Mouse (Mus musculus): ENCODE data around the gene Itgb7.

Itgb7 gene

DNA sequence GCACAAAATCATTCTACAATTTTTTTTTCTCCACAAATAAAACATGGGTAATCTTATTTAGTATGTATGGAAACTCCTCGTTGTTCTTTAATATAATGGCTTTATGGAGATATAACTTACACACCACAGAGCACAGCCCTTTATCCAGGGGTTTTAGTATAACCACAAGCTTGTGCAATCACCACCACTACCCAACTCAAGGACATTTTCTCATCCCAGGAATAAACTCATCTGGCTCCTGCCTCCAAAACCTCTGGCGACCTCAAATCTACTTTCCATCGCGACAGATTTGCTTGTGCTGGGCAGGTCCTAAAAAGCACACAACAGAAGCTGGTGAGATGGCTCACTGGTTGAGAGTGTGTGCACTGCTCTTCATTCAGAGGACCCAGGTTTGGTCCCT lies 38.1 kb downstream of the Itgb7 start:
- DNase-seq (ENCODE audit: low spot score in 2 of 2): no peak

DNA sequence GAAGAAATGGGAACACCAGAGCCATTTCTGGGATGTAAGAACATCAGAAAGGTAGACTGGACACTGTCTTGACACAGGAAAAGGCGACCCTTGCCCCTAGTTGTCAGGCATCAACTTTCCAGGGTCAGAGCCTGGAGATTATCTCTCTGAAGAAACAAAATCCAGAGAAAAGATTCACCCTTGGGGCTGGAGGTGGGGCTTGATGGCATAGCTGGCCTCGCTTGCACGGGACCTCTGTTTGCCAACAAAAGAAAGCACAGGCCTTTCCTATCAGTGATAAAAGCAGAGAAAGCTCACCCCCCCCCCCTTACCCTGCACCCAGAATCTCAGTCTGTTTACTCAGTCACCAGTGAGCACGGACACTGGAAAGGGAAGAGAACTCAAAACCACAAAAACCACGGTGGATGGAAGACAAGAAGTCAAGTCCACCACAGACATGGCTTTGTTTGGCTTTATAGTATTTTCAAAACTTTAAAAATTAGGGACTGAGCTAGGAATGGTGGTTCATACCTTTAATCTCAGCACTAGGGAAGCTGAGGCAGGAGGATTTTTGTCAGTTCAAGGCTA lies 38.8 kb downstream of the Itgb7 start:
- DNase-seq (ENCODE audit: low spot score in 2 of 2): no peak

DNA sequence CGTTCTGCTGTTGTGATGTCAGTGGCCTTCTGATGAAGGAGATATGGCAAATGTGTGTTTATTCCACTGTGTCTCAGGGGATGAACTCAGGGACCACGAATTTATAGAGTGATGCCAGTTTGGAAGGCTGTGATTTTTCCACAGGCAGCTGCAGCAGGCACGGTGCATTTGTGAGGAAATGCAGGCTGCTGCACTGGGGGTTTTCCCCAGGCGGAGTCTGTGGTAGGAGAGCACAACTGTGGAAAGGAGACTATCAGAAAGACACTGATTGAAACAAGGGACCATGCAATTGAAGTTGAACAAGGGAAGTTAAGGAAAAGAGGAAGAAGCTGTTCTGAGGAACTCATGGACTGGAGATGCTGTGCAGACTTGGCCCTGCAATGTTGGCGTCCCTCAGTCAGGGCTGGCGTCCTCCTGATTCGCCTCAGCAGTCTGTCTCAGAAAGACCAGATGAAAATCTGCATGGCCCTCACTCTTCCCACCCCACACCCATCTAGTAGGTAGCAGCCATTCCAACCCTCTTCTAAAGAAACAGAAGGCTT lies 39.4 kb downstream of the Itgb7 start:
- no peak for DNase-seq (ENCODE audit: low spot score in 2 of 2)

DNA sequence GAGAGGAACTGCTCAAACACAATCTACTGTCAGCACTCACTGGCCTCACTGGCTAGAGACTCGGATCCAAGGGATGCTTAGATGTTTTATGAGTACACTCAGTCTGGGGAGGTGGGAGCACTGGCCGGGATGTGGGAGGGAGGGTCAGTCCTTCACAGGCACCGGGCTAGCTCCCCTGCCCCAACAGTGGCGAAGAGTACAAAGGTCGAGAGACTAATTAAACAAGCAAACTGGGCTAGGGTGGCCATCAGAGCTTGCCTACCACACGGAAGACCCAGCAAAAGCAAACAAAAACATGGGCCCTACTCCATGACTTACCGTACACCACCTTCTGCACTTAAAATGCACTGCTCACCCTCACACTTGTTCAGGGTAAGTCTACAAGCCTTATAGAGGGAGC lies 40.0 kb downstream of the Itgb7 start:
- no peak for DNase-seq (ENCODE audit: low spot score in 2 of 2)

DNA sequence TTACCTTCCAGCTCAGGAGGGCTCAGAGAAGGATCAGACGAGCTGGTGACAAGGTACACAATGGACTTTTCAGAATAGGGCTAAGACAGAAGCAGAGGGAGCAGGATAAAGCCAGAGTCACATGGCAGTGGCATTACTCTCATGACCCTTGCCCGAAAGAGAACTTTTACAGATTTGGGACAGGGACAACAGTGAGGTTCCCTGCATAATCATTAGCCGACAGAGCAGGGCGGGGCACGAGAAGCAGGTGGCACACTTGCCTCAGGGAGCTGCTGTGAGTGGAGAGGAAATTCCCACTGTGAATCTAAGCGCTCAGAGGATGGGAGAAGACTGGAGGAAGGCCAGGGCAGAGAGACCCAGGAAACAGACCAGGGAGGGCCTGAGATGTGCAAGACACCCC lies 42.9 kb downstream of the Itgb7 start:
- DNase-seq (ENCODE audit: low spot score in 2 of 2): no peak

DNA sequence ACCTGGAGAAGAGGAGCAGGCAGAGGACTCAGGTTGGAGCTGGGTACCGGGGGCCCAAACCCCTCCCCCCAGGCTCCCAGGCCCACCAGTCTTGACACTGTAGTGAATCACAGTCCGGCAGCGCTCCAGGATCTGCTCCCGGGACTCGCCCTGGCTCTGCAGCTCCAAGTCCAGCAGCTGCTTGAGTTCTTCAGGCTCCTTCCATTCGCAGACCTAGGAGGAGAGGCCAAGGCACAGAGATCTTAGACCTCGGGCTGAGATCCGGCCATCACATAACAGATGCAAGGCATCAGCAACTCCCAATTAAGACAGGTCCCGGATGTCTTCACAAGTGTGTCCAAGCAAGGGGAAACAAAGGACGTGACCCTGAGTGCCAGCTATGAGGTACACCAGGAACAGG lies 43.6 kb downstream of the Itgb7 start:
- DNase-seq (ENCODE audit: low spot score in 2 of 2): no peak

DNA sequence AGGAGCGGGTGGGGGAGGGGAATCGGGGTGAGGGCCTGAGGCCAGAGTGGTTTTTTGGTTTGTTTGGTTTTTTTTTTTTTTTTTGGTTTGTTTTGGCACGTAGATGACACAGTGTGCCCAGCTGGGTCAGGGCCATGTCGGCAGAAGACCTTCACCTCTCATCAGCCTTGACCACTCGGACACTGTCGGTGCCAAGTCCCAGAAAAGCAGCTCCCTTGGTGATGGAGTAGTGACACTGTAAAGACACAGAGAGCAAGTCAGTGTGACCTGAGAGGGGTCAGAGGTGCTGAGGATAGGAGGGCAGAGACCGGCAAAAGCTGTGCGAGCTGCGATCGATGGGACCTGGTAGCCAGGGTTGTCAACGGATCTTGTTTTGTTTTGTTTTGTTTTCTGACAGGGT lies 45.5 kb downstream of the Itgb7 start:
- DNase-seq (ENCODE audit: low spot score in 2 of 2): no peak

DNA sequence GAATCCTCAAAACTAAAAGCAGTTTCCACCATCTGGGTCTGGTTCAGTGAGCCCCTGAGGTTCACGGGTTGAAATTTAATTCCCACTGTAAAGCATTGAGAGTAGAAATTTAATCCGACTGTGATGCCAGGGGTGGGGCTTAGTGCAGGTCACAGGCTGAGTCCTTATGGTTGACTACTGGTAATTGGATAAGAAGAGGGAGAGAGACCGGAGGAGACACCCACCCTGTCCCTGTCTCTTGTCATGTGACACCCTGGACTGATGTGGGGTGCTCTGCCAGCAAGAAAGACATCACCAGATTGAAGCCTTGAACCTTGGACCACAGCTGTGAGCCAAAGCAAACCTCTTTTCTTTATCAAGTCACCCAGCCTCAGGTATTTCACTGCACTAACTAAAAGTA lies 48.7 kb downstream of the Itgb7 start:
- DNase-seq (ENCODE audit: low spot score in 2 of 2): no peak

DNA sequence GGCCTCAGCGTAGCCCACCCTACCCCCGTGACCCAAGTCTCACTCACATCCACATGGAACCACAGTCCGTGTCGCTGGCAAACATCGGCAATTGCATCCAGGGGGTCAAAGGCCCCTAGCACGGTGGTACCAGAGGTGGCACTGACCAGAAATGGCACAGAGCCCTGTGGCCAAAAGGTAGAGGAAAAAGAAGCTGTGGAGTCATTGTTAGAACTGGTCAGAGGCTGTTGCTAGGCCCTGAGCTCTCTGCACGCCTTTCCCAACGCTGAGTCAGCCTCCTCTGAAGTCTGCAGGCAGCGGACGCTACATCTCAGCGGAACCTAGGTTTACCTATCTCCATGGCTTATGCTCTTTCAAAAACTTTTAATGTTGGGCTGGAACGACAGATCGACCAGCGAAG lies 51.8 kb downstream of the Itgb7 start:
- no peak for DNase-seq (ENCODE audit: low spot score in 2 of 2)

DNA sequence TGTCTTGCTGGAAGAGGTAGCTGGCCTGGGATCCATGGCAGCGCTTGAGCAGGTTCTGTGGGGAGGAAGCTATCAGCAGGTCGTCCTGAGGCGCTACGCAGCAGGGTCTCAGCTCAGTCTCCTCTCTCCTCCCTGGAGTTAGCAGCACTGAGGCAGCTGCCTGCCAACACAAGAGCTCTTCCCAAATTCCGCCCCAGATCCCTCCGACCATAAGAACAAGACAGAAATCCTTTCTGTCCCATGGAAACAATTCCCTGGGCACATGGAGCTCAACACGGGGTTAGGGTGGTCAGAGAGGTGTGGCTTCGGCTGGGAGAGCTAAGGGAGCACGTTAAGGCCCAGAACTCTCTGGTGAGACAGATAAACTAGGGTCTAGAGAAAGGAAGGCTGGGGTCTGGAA lies 52.6 kb downstream of the Itgb7 start:
- DNase-seq (ENCODE audit: low spot score in 2 of 2): no peak

DNA sequence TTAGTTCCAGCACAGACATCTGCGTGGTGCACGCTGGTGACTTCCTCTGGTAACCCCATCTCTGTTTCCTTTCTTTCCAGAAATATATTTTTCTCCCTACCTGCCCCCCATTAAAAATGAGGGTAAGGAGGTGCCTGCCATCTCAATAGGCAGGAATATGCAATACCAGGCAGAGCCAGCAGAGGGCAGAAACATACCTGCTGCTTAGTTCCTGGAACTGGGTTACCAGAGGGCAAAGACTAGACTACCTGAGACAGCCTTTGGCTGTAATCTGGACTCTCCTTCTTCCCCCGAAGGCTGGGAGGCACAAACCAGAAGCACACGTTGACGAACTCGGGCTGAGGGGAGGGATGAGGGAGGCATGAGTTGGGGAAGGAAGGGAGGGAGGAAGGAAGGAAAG lies 53.5 kb downstream of the Itgb7 start:
- peak; percentile 68 to 82 for DNase-seq (ENCODE audit: low spot score in 2 of 2)

DNA sequence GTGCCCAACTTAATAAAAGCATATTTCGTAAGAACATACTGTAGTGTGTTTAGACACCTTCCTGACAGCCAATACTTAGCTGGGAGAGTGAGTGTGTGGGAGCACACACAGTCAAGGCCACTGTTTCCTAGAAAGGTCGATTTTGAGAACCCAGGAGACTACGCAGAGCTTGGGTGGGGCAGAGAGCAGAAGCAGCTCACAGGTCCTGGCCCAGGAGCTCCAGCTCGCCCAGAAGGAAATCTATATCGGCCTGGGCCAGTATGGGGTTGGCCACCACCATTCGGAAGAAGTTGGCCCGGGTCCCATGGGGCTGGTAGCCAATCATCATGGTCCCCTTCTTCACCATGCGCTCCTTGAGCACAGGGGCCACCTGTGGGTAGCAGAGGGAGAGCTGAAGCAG lies 54.3 kb downstream of the Itgb7 start:
- DNase-seq (ENCODE audit: low spot score in 2 of 2): no peak

DNA sequence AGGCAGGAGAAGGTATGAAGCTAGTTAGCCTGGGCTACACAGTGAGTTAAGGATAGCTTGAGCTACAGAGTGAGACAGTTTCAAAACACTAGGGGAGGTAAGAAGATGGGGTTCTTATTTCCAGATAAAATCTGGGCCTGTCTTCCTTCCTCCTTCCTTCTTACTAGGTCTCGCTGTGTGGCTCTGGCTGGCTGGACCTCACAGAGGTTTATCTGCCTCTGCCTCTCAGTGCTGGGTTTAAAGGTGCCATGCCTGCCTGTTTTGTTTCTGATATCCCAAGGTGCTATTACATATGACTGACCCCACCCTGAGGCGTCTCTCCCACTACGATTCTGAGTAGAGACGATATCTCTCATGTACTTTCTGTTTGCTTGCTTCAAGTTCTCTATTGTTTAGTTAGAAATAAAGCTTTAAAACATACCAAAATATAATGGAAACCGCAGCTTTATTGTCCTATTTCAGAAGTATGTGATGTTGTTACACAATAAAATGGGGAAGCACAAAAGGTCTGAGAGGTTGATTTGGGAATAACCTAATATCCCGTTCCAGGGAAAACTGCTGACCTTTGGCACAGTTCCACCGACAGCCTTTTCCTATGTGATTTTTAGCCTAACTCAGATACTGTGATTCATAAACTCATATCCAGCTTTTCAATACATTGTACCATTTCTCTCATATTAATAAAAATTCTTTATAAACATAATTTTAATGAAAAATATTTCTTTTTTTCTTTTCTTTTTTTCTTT lies 55.0 kb downstream of the Itgb7 start:
- DNase-seq (ENCODE audit: low spot score in 2 of 2): no peak

DNA sequence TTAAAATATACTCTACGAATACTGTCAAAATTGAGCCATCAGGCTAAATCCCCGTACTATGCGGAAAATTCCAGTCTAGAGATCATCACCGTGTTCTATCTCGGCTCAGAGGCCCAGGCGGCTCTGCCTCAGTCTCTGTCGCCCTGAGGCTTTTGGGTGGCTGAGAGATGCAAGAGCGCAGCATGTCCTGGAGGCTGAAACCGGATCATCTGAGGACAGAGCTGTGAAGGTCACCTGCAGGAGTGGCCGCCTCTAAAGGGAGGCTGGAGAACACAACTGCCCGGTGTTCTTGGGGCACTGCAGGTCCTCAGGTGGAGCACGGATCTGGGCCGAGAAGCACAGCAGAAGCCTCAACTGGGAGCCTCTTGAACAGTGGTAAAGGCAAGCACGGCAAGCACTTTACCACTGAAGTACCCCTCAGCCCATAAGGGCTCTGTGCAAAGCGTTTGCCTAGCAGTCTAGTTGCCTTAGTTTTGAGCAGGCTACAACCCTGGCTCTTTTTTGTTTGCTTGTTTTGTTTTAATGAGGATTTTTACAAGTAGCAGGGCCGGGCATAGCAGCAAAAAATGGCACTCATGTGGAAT lies 55.9 kb downstream of the Itgb7 start:
- DNase-seq (ENCODE audit: low spot score in 2 of 2): no peak

DNA sequence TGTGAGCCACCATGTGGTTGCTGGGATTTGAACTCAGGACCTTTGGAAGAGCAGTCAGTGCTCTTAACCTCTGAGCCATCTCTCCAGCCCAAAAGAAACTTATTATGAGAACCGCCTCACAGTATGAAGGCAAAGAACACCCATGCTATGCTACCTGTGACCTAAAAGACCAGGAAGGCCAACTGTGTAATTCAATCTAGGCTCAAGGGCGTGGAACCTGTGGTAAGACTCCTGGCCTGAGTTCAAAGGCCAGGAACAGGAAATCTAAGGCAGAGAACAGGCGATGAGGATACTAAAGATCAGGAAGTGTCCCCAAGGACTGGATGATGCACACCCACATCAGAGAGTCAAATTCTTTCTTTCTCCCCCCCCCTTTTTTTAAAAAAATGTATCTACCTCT lies 58.2 kb downstream of the Itgb7 start:
- DNase-seq (ENCODE audit: low spot score in 2 of 2): no peak

DNA sequence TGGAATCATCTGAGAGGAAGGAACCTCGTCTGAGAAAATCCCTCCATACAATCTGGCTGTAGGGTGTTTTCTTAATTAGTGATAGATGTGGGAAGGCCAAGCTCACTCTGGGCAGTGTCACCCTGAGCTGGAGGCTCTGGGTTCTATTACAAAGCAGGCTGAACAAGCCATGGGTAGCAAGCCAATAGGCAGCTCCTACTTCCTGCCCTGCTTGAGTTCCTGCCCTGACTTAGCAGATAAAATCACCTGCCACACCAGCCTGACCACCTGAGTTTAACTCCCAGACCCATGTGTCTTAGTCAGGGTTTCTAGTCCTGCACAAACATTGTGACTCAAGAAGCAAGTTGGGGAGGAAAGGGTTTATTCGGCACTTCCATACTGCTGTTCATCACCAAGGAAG lies 62.7 kb downstream of the Itgb7 start:
- no peak for DNase-seq (ENCODE audit: low spot score in 2 of 2)

DNA sequence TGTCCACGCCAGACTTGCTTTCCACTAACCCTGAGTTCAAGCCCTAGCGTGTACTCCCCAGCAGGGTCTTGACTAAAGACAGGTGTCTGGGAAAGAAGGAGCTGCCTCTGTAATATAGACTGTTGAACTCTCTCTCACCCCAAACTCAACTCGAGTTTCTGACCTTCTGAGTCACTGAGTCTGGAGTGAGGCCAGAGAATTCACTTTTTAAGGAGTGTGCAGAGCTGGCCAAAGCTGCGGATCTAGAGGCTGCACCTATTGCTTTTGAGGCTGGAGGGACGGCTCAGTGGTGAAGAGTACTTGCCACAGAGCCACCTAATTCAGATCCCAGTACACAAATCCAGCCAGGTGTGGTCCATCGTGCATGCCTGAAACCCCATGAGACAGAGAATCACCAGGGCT lies 64.1 kb downstream of the Itgb7 start:
- DNase-seq (ENCODE audit: low spot score in 2 of 2): no peak
